Mouse (Mus musculus): ENCODE results near the gene Gatad2b. TPM values are rescaled to one million over a fixed set of nuclear protein-coding genes. Genes with fewer than 3 reads are reported as not detected.

Gene Gatad2b
- polyA plus RNA-seq, 1 experiment from 2014 or later: 15.6 TPM

- Histone ChIP-seq H3K9me3 (replicated peaks) (no peaks in the 10 kb centered on the region), H3K27ac (no peak overlapping the region), H3K4me1 (0 out of 2 replicates have a peak, but pooled peaks cover under 1% of the 10 kb centered on the region), H3K36me3 (peaks cover 28% of the 10 kb centered on the region), H3K27me3 (ENCODE audit: low read depth, poor library complexity, severe bottlenecking) (no peaks in the 10 kb centered on the region), H3K4me3 (no peak overlapping the region)
- 72% methylated on average over 11 of the region's 11 CpGs for WGBS
- no peak for DNase-seq (ENCODE audit: low spot score)
Observed at GRCm38 (mm10) chr3:90381727-90382126, 88.7 kb downstream of the Gatad2b start.

- no peak overlapping the region for H3K4me3 ChIP-seq
- no peaks in the 10 kb centered on the region for H3K9me3 ChIP-seq (replicated peaks)
- H3K4me1 ChIP-seq: peaks cover 20% of the 10 kb centered on the region
- H3K27me3 ChIP-seq (ENCODE audit: low read depth, poor library complexity, severe bottlenecking): no peaks in the 10 kb centered on the region
- 90% methylated on average over 4 of the region's 4 CpGs for WGBS
- peaks cover 41% of the 10 kb centered on the region for H3K36me3 ChIP-seq
- no peak overlapping the region for H3K27ac ChIP-seq
- no peak for DNase-seq (ENCODE audit: low spot score)
Observed at GRCm38 (mm10) chr3:90383690-90384089, 90.7 kb downstream of the Gatad2b start.

GRCm38 (mm10) chr3:90384851-90385375 lies 91.9 kb downstream of the Gatad2b start:
- Histone ChIP-seq H3K9me3 (replicated peaks) (no peaks in the 10 kb centered on the region), H3K4me1 (peaks cover 32% of the 10 kb centered on the region), H3K4me3 (no peak overlapping the region), H3K27me3 (ENCODE audit: low read depth, poor library complexity, severe bottlenecking) (no peaks in the 10 kb centered on the region), H3K27ac (no peak overlapping the region), H3K36me3 (peaks cover 41% of the 10 kb centered on the region)
- 65% methylated on average over 7 of the region's 7 CpGs for WGBS
- no peak for DNase-seq (ENCODE audit: low spot score)

GRCm38 (mm10) chr3:90386817-90387216 lies 93.8 kb downstream of the Gatad2b start:
- Histone ChIP-seq H3K27ac (no peak overlapping the region), H3K4me1 (peaks cover 50% of the 10 kb centered on the region), H3K9me3 (replicated peaks) (no peaks in the 10 kb centered on the region), H3K36me3 (peaks cover 52% of the 10 kb centered on the region), H3K4me3 (no peak overlapping the region), H3K27me3 (ENCODE audit: low read depth, poor library complexity, severe bottlenecking) (no peaks in the 10 kb centered on the region)
- 91% methylated on average over 10 of the region's 10 CpGs for WGBS
- no peak for DNase-seq (ENCODE audit: low spot score)

GRCm38 (mm10) chr3:90387483-90387882 lies 94.5 kb downstream of the Gatad2b start:
- H3K27ac ChIP-seq: 0 out of 2 replicates have a peak overlapping the region, but pooled peaks have one; percentile 21
- H3K4me1 ChIP-seq: peaks cover 54% of the 10 kb centered on the region
- WGBS: 83% methylated on average over 11 of the region's 11 CpGs
- H3K4me3 ChIP-seq: peak overlapping the region; percentile 67
- no peak for DNase-seq (ENCODE audit: low spot score)
- no peaks in the 10 kb centered on the region for H3K27me3 ChIP-seq (ENCODE audit: low read depth, poor library complexity, severe bottlenecking)
- H3K36me3 ChIP-seq: peaks cover 59% of the 10 kb centered on the region
- no peaks in the 10 kb centered on the region for H3K9me3 ChIP-seq (replicated peaks)

- no peaks in the 10 kb centered on the region for H3K27me3 ChIP-seq (ENCODE audit: low read depth, poor library complexity, severe bottlenecking)
- H3K9me3 ChIP-seq (replicated peaks): no peaks in the 10 kb centered on the region
- H3K4me1 ChIP-seq: peaks cover 54% of the 10 kb centered on the region
- peak overlapping the region; percentile 67 for H3K4me3 ChIP-seq
- H3K36me3 ChIP-seq: peaks cover 66% of the 10 kb centered on the region
- H3K27ac ChIP-seq: peak overlapping the region; percentile 95
- WGBS: 88% methylated on average over 4 of the region's 4 CpGs
- DNase-seq (ENCODE audit: low spot score): no peak
Observed at GRCm38 (mm10) chr3:90388192-90388591, 95.2 kb downstream of the Gatad2b start.

- Histone ChIP-seq H3K4me1 (peaks cover 54% of the 10 kb centered on the region), H3K36me3 (peaks cover 71% of the 10 kb centered on the region)
Observed at GRCm38 (mm10) chr3:90388726-90389510, 95.9 kb downstream of the Gatad2b start.

GRCm38 (mm10) chr3:90389511-90390490 lies 96.8 kb downstream of the Gatad2b start, which contains the start of gene Slc27a3:
TSS of gene Slc27a3 (minus strand) at chr3:90389938.
- H3K9me3 ChIP-seq (replicated peaks): no peaks in the 10 kb centered on the region
- H3K36me3 ChIP-seq: peaks cover 73% of the 10 kb centered on the region
- peak within 1 kb of the TSS; percentile 67 for H3K4me3 ChIP-seq
- H3K27ac ChIP-seq: peak within 1 kb of the TSS; percentile 95
- no peaks in the 10 kb centered on the region for H3K27me3 ChIP-seq (ENCODE audit: low read depth, poor library complexity, severe bottlenecking)
- under 1% methylated on average over 55 of the region's 55 CpGs for WGBS
- peaks cover 54% of the 10 kb centered on the region for H3K4me1 ChIP-seq
- peak; percentile 85 for DNase-seq (ENCODE audit: low spot score)

More at GRCm38 (mm10) chr3:90388726-90389510, 95.9 kb downstream of the Gatad2b start:
- no peak for DNase-seq (ENCODE audit: low spot score)
- Histone ChIP-seq H3K4me3 (peak overlapping the region; percentile 67), H3K27me3 (ENCODE audit: low read depth, poor library complexity, severe bottlenecking) (no peaks in the 10 kb centered on the region), H3K27ac (peak overlapping the region; percentile 95), H3K9me3 (replicated peaks) (no peaks in the 10 kb centered on the region)
- 3% methylated on average over 53 of the region's 53 CpGs for WGBS

- no peaks in the 10 kb centered on the region for H3K27me3 ChIP-seq (ENCODE audit: low read depth, poor library complexity, severe bottlenecking)
- DNase-seq (ENCODE audit: low spot score): no peak
- H3K4me3 ChIP-seq: peak overlapping the region; percentile 67; the same call in 1 of the 2 replicates
- H3K36me3 ChIP-seq: peaks cover 73% of the 10 kb centered on the region
- 65% methylated on average over 4 of the region's 4 CpGs for WGBS
- peaks cover 54% of the 10 kb centered on the region for H3K4me1 ChIP-seq
- no peaks in the 10 kb centered on the region for H3K9me3 ChIP-seq (replicated peaks)
- peak overlapping the region; percentile 95; the same call in 1 of the 2 replicates for H3K27ac ChIP-seq
Observed at GRCm38 (mm10) chr3:90391004-90391403, 98.0 kb downstream of the Gatad2b start.

GRCm38 (mm10) chr3:90391941-90392340 lies 99.0 kb downstream of the Gatad2b start:
- no peak overlapping the region for H3K27ac ChIP-seq
- H3K36me3 ChIP-seq: peaks cover 73% of the 10 kb centered on the region
- no peaks in the 10 kb centered on the region for H3K27me3 ChIP-seq (ENCODE audit: low read depth, poor library complexity, severe bottlenecking)
- WGBS: 93% methylated on average over 8 of the region's 8 CpGs
- no peak for DNase-seq (ENCODE audit: low spot score)
- H3K4me3 ChIP-seq: no peak overlapping the region
- no peaks in the 10 kb centered on the region for H3K9me3 ChIP-seq (replicated peaks)
- peaks cover 52% of the 10 kb centered on the region for H3K4me1 ChIP-seq

GRCm38 (mm10) chr3:90392661-90393060 lies 99.7 kb downstream of the Gatad2b start:
- no peaks in the 10 kb centered on the region for H3K27me3 ChIP-seq (ENCODE audit: low read depth, poor library complexity, severe bottlenecking)
- no peak for DNase-seq (ENCODE audit: low spot score)
- H3K4me1 ChIP-seq: peaks cover 45% of the 10 kb centered on the region
- WGBS: 85% methylated on average over 3 of the region's 3 CpGs
- peaks cover 73% of the 10 kb centered on the region for H3K36me3 ChIP-seq
- no peak overlapping the region for H3K4me3 ChIP-seq
- no peaks in the 10 kb centered on the region for H3K9me3 ChIP-seq (replicated peaks)
- H3K27ac ChIP-seq: no peak overlapping the region

GRCm38 (mm10) chr3:90395629-90396028 lies 102.7 kb downstream of the Gatad2b start:
- no peaks in the 10 kb centered on the region for H3K9me3 ChIP-seq (replicated peaks)
- no peak for DNase-seq (ENCODE audit: low spot score)
- peaks cover 15% of the 10 kb centered on the region for H3K4me1 ChIP-seq
- H3K27ac ChIP-seq: no peak overlapping the region
- no peak overlapping the region for H3K4me3 ChIP-seq
- H3K36me3 ChIP-seq: peaks cover 98% of the 10 kb centered on the region
- H3K27me3 ChIP-seq (ENCODE audit: low read depth, poor library complexity, severe bottlenecking): no peaks in the 10 kb centered on the region
- 88% methylated on average over 3 of the region's 3 CpGs for WGBS

Data from limb, embryonic 10.5 days (tissue).